Mouse (Mus musculus): ENCODE data around the gene Il25.

DNA sequence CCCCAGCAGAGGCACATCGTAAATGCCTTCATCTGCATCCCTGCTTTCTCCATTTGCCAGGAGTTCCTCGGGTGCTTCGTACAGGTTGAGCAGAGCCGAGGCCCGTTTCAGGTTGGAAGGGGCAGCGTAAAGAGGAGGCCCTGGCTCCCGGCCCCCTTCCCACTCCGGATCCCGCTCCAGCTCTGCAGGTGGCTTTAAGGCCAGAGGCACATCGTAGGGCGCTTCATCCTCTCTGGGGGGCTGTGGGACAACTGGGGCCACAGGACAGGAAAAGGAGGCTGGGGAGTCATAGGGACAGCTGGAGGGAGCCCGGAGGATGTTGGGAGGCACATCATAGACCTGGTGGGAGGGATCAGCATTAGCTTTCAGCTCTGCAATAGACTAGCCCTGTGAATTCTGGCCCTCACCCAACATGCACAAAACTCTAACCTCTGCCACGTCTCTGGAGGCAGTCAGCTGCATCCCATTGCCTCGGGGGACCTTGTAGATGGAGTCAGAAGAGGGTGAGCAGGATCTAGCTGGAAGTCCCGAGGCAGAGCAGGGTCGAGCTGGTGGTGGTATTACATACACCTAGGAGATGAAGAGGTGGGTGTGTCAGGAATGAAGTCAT is 12.3 kb upstream of the Il25 start:
- TF ChIP-seq POLR2A (IDR thresholded peaks at IDR 0.05; ENCODE audit: borderline replicate concordance, insufficient read depth, low read length) (no peak), CTCF (IDR thresholded peaks at IDR 0.05; ENCODE audit: borderline replicate concordance, insufficient read depth, low read depth, low read length) (no peak)
